Mouse (Mus musculus): ENCODE data around the gene P2rx1. TPM values are rescaled to one million over a fixed set of nuclear protein-coding genes. Genes with fewer than 3 reads are reported as not detected.

Gene P2rx1
- polyA plus RNA-seq, 1 experiment from 2014 or later = 1.3 TPM

DNA sequence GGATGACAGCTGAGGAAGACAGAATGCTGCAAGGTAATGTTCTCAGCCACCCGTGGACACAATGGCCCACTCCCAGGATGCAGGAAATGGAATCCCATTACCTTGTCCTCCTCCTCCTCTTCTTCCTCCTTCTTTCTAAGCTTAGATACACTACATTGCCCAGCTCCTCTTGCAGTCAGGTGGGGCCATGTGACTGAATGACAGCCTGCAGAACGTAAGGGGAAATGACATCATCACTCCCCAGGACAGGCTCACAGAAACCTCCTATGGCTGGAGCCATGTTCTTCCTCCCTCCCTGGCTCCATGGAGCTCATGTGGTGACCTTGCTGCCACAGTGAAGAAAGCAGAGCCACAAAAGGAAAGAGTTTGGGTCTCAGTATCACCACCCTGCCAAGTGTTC lies 41.6 kb upstream of the P2rx1 start:
- Histone ChIP-seq H3K9me3 (ENCODE audit: control insufficient read depth, low read length) (no peaks in the 10 kb centered on the region), H3K27me3 (ENCODE audit: control insufficient read depth, insufficient read depth, low read length) (peaks cover 31% of the 10 kb centered on the region), H3K27ac (ENCODE audit: low read depth, low read length) (no peak overlapping the region), H3K4me2 (no peak overlapping the region), H3K4me3 (ENCODE audit: low read depth, low read length) (no peak overlapping the region), H3K9ac (ENCODE audit: low read length) (no peak overlapping the region), H3K36me3 (ENCODE audit: control insufficient read depth, insufficient read depth, low read length) (no peaks in the 10 kb centered on the region), H3K4me1 (ENCODE audit: control insufficient read depth, insufficient read depth, low read length) (no peaks in the 10 kb centered on the region)
- ATAC-seq (ENCODE audit: low FRiP score) = no peak
- WGBS = 83% methylated on average over 2 of the region's 2 CpGs
- peak; percentile 72 for DNase-seq (ENCODE audit: low spot score, missing footprints)

DNA sequence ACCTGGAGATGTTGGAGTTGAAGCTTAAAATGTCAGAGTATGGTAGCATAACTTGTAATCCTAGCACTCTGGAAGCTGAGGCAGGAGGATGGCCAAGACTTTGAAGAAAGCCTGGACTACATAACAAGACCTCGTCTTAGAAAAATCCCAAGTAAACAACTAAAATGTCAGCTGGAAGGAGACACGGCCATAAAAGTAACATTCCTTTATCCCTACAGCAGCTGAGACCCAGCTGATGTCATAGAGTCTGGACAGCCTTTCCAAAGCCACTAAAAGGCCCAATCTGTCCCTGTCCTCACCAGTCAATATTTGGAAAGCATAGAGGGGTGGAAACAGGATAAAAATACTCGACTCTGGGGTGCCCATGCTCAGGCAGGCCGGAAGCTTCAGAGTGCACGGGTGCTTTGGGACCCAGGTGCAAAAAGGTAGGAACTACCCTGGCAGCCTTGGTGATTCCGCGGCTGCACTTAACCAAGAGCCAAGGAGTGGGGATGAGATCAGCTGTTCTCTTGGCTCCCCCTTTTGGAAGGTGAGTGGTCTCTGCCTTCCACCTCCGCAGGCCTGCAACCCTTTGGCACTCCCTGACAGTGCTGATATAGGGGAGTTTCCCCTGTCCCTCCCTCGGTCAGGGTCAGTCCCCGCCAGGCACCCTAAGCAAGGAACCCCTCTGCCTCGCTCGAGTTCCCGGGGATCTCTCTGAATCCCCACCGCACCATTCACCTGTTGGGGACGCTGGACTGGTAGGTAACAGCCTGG lies 38.8 kb upstream of the P2rx1 start:
- no peak overlapping the region for H3K4me2 ChIP-seq
- no peak overlapping the region for H3K4me3 ChIP-seq (ENCODE audit: low read depth, low read length)
- no peaks in the 10 kb centered on the region for H3K4me1 ChIP-seq (ENCODE audit: control insufficient read depth, insufficient read depth, low read length)
- no peak overlapping the region for H3K9ac ChIP-seq (ENCODE audit: low read length)
- ATAC-seq (ENCODE audit: low FRiP score) (no peak), DNase-seq (ENCODE audit: low spot score, missing footprints) (peak; percentile 77)
- H3K36me3 ChIP-seq (ENCODE audit: control insufficient read depth, insufficient read depth, low read length) = no peaks in the 10 kb centered on the region
- 14% methylated on average over 15 of the region's 15 CpGs for WGBS
- no peak overlapping the region for H3K27ac ChIP-seq (ENCODE audit: low read depth, low read length)
- H3K27me3 ChIP-seq (ENCODE audit: control insufficient read depth, insufficient read depth, low read length) = peaks cover 36% of the 10 kb centered on the region
- no peaks in the 10 kb centered on the region for H3K9me3 ChIP-seq (ENCODE audit: control insufficient read depth, low read length)

DNA sequence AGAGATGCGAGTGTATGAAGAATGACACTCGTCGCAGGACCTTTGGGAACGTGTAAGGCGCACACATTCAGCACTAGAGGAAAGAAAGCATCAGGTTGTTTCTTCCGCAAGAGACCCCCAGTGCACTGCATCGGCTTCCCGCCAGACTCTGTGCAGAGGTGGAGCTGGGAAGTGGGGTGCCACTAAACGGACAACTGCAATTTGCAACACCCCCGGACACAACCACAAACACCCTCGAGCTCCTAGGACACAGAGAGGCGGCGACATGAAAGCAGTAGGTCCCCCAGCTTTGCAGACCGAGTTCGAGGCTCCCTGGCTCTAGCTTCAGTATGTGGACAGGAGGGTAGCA lies 38.2 kb upstream of the P2rx1 start:
- ATAC-seq (ENCODE audit: low FRiP score) = no peak
- H3K36me3 ChIP-seq (ENCODE audit: control insufficient read depth, insufficient read depth, low read length) = no peaks in the 10 kb centered on the region
- peak overlapping the region; percentile 22 for H3K4me3 ChIP-seq (ENCODE audit: low read depth, low read length)
- no peaks in the 10 kb centered on the region for H3K9me3 ChIP-seq (ENCODE audit: control insufficient read depth, low read length)
- H3K4me1 ChIP-seq (ENCODE audit: control insufficient read depth, insufficient read depth, low read length) = no peaks in the 10 kb centered on the region
- peak; percentile 85 for DNase-seq (ENCODE audit: low spot score, missing footprints)
- no peak overlapping the region for H3K27ac ChIP-seq (ENCODE audit: low read depth, low read length)
- peaks cover 36% of the 10 kb centered on the region for H3K27me3 ChIP-seq (ENCODE audit: control insufficient read depth, insufficient read depth, low read length)
- peak overlapping the region; percentile 33 for H3K4me2 ChIP-seq
- no peak overlapping the region for H3K9ac ChIP-seq (ENCODE audit: low read length)
- WGBS = 4% methylated on average over 15 of the region's 15 CpGs

DNA sequence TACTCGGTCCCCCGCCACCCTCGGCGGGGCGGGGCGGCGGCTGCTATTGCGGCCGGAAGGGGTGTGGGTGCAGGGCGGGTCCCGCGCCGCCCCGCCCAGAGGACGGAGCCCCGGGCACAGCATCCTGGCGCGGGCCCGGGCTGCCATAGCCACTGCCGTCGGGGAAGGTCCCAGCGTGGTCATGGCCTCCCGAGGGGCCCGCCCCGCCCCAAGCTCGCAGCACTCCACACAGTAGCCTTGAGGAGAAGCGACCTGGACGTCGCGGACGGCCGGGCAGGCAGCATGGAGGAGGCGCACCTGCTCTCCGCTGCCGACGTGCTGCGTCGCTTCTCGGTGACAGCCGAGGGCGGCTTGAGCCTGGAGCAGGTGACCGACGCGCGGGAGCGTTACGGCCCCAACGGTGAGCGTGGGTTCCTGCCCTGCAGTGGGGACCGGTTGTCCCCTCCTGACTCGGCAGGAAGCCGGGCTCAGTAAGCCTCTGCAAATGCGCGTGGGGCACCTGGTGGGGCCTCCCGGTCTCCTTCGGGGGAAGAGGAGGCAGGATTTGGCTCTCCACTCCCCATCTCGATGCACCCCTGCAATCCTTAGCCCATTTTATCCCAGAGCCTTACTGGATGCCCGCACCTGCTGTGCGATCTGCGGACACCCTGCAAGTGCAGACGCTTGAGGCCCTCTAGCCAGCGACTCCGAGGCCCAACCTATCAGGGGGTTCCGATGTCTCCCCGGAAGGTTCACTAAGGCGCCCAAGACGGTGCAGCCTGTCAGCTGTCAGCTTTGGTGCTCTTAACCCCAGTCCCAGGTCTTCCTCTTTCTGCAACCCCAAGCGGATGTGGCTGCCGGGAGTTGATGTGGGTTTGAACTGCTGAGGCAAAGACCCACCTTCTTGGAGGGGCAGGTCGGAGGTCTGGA lies 37.6 kb upstream of the P2rx1 start, which contains the start of gene Atp2a3:
Gene Atp2a3, plus strand, starts transcription at position 98 of the 909 bp plus-strand sequence.
- no peak within 1 kb of the TSS for H3K9ac ChIP-seq (ENCODE audit: low read length)
- H3K9me3 ChIP-seq (ENCODE audit: control insufficient read depth, low read length) = no peaks in the 10 kb centered on the region
- no peak within 1 kb of the TSS for H3K27ac ChIP-seq (ENCODE audit: low read depth, low read length)
- H3K4me3 ChIP-seq (ENCODE audit: low read depth, low read length) = peak within 1 kb of the TSS; percentile 22
- 5% methylated on average over 70 of the region's 70 CpGs for WGBS
- peaks cover 36% of the 10 kb centered on the region for H3K27me3 ChIP-seq (ENCODE audit: control insufficient read depth, insufficient read depth, low read length)
- peak; percentile 85 for DNase-seq (ENCODE audit: low spot score, missing footprints)
- no peaks in the 10 kb centered on the region for H3K4me1 ChIP-seq (ENCODE audit: control insufficient read depth, insufficient read depth, low read length)
- ATAC-seq (ENCODE audit: low FRiP score) = no peak
- peak within 1 kb of the TSS; percentile 33 for H3K4me2 ChIP-seq
- H3K36me3 ChIP-seq (ENCODE audit: control insufficient read depth, insufficient read depth, low read length) = no peaks in the 10 kb centered on the region

DNA sequence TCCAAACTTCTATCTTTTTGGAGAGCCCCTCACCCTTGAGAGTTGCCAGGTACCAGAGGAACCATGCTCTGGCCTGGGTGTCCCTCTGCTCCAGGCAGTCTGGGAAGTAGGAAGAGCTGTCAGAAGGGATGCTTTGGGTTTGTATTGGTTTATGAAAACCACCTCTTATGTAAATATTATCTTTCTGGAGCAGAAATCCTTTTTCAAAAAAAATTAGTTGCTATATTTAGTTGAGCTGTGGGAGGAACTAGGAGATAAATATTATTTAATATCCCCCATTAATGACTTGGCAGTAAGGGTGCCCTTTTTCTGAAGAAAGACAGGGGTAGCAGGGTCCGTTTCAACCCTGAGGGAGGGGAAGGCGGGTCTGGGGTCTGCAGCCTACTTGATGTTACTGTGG lies 36.5 kb upstream of the P2rx1 start:
- no peaks in the 10 kb centered on the region for H3K36me3 ChIP-seq (ENCODE audit: control insufficient read depth, insufficient read depth, low read length)
- H3K4me1 ChIP-seq (ENCODE audit: control insufficient read depth, insufficient read depth, low read length) = no peaks in the 10 kb centered on the region
- no peak overlapping the region for H3K4me2 ChIP-seq
- ATAC-seq (ENCODE audit: low FRiP score) = no peak
- no peak overlapping the region for H3K4me3 ChIP-seq (ENCODE audit: low read depth, low read length)
- H3K9ac ChIP-seq (ENCODE audit: low read length) = no peak overlapping the region
- H3K27ac ChIP-seq (ENCODE audit: low read depth, low read length) = no peak overlapping the region
- WGBS = 93% methylated on average over 2 of the region's 2 CpGs
- DNase-seq (ENCODE audit: low spot score, missing footprints) = peak; percentile 31
- H3K9me3 ChIP-seq (ENCODE audit: control insufficient read depth, low read length) = no peaks in the 10 kb centered on the region
- H3K27me3 ChIP-seq (ENCODE audit: control insufficient read depth, insufficient read depth, low read length) = peaks cover 36% of the 10 kb centered on the region

DNA sequence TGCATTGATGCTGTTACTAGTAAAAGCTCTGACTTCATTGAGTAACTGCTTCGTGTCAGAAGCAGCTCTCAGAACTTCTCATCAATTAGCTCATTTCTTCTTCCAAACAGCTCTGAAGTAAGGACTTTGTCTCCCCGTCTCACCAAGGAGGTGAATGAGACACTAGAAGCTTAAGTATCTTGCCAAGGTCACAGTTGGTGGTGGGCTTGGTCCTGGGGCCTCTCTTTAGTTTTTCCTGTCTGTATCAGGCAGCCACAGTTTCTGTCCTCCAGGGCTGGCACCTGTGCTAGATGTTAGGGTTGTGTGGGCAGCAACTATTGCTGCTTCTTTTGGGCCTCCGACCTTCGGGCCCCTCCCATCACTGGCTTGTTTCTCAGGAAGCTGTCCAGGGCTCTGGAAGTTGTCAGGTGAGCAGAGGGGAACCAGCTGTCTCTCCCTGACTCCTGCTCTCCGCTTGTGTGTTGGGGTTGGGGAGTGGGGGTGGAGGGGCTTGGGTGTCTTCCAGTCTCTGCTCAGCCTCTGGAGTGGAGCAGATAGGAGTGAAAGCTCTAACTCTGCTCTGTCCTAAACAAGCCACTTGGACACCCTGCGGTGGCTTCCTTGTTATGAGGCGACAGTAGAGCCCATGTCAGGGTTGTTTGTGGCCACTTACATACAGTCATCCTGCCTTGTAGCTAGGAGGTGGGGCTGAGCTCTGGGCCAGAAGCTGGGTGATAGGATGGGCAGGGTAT lies 35.7 kb upstream of the P2rx1 start:
- 66% methylated on average over 7 of the region's 7 CpGs for WGBS

DNA sequence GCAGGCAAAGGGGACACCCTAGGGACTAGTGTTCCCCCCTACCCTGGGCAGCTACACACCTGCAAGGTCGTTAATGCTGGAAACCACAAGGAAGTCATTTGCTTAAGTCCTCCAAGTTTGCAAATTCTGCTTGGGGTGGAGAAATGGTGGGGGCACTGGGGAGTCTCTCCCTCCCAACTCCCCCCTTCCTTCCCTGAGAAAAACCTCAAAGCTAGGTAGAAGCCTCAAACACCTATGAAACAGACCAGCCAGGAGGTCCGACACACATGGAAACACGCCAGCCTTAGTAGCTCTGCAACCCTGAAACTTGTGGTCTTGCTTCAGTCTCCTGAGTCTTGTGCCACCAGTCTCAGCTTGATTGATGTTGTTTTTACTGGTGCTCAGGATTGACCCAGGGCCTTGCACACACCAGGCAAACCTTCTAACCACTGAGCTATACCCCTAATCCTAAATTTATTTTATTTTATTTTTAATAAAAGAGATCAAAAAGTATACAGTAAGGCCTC lies 35.1 kb upstream of the P2rx1 start:
- no peaks in the 10 kb centered on the region for H3K9me3 ChIP-seq (ENCODE audit: control insufficient read depth, low read length)
- WGBS = 70% methylated on average over 3 of the region's 3 CpGs
- DNase-seq (ENCODE audit: low spot score, missing footprints) (no peak), ATAC-seq (ENCODE audit: low FRiP score) (no peak)
- no peak overlapping the region for H3K27ac ChIP-seq (ENCODE audit: low read depth, low read length)
- peaks cover 36% of the 10 kb centered on the region for H3K27me3 ChIP-seq (ENCODE audit: control insufficient read depth, insufficient read depth, low read length)
- no peaks in the 10 kb centered on the region for H3K36me3 ChIP-seq (ENCODE audit: control insufficient read depth, insufficient read depth, low read length)
- no peak overlapping the region for H3K4me2 ChIP-seq
- no peaks in the 10 kb centered on the region for H3K4me1 ChIP-seq (ENCODE audit: control insufficient read depth, insufficient read depth, low read length)
- H3K4me3 ChIP-seq (ENCODE audit: low read depth, low read length) = no peak overlapping the region
- no peak overlapping the region for H3K9ac ChIP-seq (ENCODE audit: low read length)

More for the DNA sequence above, 35.7 kb upstream of the P2rx1 start:
- Histone ChIP-seq H3K27me3 (ENCODE audit: control insufficient read depth, insufficient read depth, low read length) (peaks cover 36% of the 10 kb centered on the region), H3K27ac (ENCODE audit: low read depth, low read length) (no peak overlapping the region), H3K4me1 (ENCODE audit: control insufficient read depth, insufficient read depth, low read length) (no peaks in the 10 kb centered on the region), H3K4me3 (ENCODE audit: low read depth, low read length) (no peak overlapping the region), H3K9ac (ENCODE audit: low read length) (no peak overlapping the region), H3K36me3 (ENCODE audit: control insufficient read depth, insufficient read depth, low read length) (no peaks in the 10 kb centered on the region), H3K9me3 (ENCODE audit: control insufficient read depth, low read length) (no peaks in the 10 kb centered on the region), H3K4me2 (no peak overlapping the region)
- ATAC-seq (ENCODE audit: low FRiP score) (no peak), DNase-seq (ENCODE audit: low spot score, missing footprints) (no peak)

DNA sequence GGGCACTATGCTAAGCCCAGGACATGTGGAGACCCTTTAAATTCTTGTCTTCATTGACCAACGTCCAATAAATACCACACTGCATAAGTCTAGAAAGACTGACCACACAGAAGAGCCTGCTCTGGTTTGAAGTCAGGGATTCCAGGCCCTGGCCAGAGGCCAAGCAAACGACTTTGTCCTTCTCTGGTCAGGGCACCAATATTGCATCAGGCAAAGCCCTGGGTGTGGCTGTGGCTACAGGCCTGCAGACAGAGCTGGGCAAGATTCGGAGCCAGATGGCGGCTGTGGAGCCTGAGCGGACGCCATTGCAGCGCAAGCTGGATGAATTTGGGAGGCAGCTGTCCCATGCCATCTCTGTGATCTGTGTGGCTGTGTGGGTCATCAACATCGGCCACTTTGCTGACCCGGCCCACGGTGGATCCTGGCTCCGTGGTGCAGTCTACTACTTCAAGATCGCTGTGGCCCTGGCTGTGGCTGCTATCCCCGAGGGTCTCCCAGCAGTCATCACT lies 23.9 kb upstream of the P2rx1 start:
- DNase-seq (ENCODE audit: low spot score, missing footprints) = no peak
- no peak overlapping the region for H3K4me2 ChIP-seq
- H3K27me3 ChIP-seq (ENCODE audit: control insufficient read depth, insufficient read depth, low read length) = no peaks in the 10 kb centered on the region
- H3K4me3 ChIP-seq (ENCODE audit: low read depth, low read length) = no peak overlapping the region
- no peaks in the 10 kb centered on the region for H3K4me1 ChIP-seq (ENCODE audit: control insufficient read depth, insufficient read depth, low read length)
- ATAC-seq (ENCODE audit: low FRiP score) = no peak
- no peak overlapping the region for H3K27ac ChIP-seq (ENCODE audit: low read depth, low read length)
- 82% methylated on average over 13 of the region's 13 CpGs for WGBS
- no peaks in the 10 kb centered on the region for H3K36me3 ChIP-seq (ENCODE audit: control insufficient read depth, insufficient read depth, low read length)
- H3K9ac ChIP-seq (ENCODE audit: low read length) = no peak overlapping the region
- no peaks in the 10 kb centered on the region for H3K9me3 ChIP-seq (ENCODE audit: control insufficient read depth, low read length)

Measured in midbrain, embryonic 11.5 days (tissue).